Mouse (Mus musculus): ENCODE data around the gene Tmod1. TPM values are rescaled to one million over a fixed set of nuclear protein-coding genes. Genes with fewer than 3 reads are reported as not detected.
A peak's percentile ranks its signal among the peaks of the same experiment; 100 is the strongest.

Gene Tmod1
- 3.6 and 4.7 TPM in 2 replicates for total RNA-seq (2021)
- long read RNA-seq, experiment 1, transcript Tmod1-201 (10 exons, 3,158 nt), result major isoform, 6 of 7 reads
- long read RNA-seq, experiment 1, partial matches to known transcripts, result 1 of 7 reads
- long read RNA-seq, experiment 1, other reads (novel, unspliced or antisense), result 0 of 7 reads
- long read RNA-seq, experiment 2, partial matches to known transcripts, result 0 of 7 reads
- long read RNA-seq, experiment 2, other reads (novel, unspliced or antisense), result 4 of 7 reads

DNA sequence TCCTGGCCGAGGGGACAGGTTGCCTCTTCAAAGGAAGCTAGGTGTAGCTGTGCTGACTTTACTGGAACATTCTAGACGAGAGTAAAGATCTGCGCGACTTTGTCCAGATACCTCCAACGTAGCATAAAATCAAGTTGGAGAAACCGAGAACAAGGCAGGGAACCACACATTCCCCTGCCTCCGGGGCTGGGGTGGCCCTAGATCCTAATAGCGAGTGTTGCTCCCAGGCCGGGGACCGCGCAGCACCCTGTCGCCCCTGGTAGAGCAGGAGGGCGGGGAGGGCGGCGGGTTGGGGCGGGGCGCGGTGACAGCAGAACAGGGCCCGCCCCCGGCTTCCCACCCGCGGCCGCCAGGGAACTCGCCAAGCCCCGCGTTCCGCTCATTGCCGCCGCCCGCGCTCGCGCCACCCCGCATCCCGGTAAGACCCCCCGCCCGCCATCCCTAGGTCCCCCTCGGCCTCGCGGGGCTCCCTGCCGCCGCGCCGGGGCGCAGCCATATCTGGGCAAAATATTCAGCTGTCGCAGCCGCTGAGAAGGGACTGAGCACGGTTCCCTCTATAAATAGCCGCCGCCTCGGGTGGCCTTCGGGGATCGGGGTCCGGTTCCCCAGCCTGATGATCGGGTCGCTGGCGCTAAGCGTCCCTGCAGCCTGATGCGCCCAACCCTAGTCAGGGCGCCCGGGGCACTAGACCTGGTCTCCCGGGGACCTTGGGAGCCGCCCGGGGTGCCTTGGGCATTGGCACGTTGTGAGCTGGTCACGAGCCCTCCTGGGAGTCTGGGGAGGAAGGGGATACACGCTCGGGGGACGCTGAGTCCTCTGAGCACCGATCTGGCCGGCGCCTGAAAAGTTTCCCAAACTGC lies at the start of gene Tmod1:
Gene Tmod1, plus strand, starts transcription at position 44 of the 860 bp plus-strand sequence.
- peak; percentile 75 for DNase-seq

GRCm38 (mm10) chr4:45990427-45991135 lies 48.2 kb upstream of the Tmod1 start:
- no peak for DNase-seq

DNA sequence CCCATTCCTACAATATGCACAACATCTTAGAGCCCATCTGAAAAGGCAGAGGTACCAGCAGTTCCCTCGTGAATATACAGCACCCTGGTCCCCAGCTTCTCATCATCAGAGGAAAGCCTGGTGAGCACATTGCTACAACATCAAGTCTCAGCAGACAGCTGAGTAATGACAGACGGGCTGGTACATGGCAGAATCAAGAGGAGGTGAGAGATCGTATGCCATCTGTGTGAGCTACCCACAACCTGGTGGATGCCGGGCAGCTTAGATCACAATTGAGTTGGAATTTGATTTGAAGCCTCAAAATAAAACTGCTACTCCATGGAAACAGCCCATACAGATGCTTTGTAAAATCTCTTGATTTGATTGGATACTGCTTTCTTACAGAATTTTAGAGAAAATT lies 40.2 kb upstream of the Tmod1 start:
- DNase-seq, result no peak

- no peak for DNase-seq
Observed at GRCm38 (mm10) chr4:46008142-46008793, 30.5 kb upstream of the Tmod1 start.

- DNase-seq, result no peak
Observed at GRCm38 (mm10) chr4:46011698-46012097, 27.0 kb upstream of the Tmod1 start.

GRCm38 (mm10) chr4:46015605-46016004 lies 23.1 kb upstream of the Tmod1 start:
- no peak for DNase-seq

DNA sequence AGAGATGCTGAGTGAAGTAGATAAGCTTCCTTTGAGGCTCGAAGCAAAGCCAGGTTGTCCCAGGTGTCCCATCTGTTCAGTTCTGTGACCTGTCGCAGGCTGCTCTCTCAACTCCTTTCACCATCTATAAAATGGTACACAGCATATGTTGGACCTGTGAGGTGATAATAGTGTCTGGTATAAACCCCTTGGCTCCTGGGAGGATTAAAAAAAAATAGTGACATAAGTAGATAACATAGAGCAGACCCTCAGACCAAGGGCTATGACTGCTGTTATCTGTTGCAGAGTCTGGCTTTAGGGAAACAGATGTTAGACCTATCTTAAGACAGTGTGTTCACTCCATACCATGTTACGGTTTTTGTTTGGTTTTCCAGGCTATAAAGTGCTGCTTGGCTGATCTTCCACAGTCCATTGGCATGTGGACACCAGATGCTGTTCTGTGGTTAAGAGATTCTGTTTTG lies 15.7 kb upstream of the Tmod1 start:
- DNase-seq, result no peak

GRCm38 (mm10) chr4:46025893-46026292 lies 12.8 kb upstream of the Tmod1 start:
- peak; percentile 64 for DNase-seq

- no peak for DNase-seq
Observed at GRCm38 (mm10) chr4:46028224-46028623, 10.5 kb upstream of the Tmod1 start.

GRCm38 (mm10) chr4:46028781-46029180 lies 10.0 kb upstream of the Tmod1 start:
- no peak for DNase-seq

DNA sequence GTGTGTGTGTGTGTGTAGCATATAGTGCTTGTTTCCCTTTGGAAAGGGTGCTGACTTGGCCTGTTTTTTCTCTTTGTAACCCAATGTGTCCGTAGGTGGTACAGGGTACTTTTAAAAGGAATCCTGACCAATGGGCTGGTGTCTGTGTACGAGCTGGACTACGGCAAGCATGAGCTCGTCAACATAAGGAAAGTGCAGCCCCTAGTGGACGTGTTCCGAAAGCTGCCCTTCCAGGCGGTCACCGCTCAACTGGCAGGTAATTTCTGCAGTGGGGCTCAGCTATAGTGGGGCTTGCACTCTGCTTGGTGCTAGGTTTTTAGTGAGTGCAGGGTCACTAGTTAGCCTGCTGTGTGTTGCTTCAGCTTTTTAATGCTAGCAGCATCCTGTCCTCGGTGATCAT lies 9.2 kb upstream of the Tmod1 start:
- peak; percentile 61 for DNase-seq

DNA sequence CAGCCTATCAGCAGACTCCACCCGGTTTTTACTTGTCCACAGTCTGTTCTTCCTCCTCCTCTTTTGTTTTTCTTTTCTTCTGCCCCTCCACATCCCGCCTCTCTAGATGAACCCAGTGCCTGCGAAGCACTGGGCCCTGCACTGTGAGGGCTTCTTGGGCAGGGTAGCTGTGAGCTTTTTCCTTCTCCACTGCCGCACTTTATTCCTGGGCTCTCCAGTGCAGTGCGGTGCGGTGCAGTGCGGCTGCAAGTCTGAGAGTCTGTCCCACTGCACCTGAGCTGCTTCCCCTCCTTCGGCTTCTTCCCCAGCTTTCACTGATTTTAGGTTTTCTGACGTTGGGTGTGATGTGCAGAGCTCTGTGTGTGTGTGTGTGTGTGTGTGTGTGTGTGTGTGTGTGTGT lies 6.3 kb upstream of the Tmod1 start:
- DNase-seq, result no peak

GRCm38 (mm10) chr4:46033197-46033596 lies 5.5 kb upstream of the Tmod1 start:
- no peak for DNase-seq

DNA sequence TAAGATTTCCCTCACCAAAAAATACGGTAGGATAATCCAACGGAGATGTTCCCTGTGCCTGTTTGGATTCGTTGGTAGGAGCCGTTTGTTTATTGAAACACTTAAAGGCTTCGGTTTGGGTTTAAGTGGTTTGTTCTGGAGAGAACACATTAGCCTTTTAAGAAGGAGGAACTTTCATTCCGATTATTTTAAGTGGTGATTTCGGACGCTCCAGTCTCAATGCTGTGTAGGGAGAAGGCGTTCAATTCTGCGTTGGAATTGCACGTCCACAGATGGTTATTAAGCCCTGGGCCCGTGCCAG lies 194 bp upstream of the Tmod1 start:
- DNase-seq, result no peak

- no peak for DNase-seq
Observed at GRCm38 (mm10) chr4:46039899-46040298, 1.2 kb downstream of the Tmod1 start.

GRCm38 (mm10) chr4:46040594-46041192 lies 2.0 kb downstream of the Tmod1 start:
- DNase-seq, result no peak

DNA sequence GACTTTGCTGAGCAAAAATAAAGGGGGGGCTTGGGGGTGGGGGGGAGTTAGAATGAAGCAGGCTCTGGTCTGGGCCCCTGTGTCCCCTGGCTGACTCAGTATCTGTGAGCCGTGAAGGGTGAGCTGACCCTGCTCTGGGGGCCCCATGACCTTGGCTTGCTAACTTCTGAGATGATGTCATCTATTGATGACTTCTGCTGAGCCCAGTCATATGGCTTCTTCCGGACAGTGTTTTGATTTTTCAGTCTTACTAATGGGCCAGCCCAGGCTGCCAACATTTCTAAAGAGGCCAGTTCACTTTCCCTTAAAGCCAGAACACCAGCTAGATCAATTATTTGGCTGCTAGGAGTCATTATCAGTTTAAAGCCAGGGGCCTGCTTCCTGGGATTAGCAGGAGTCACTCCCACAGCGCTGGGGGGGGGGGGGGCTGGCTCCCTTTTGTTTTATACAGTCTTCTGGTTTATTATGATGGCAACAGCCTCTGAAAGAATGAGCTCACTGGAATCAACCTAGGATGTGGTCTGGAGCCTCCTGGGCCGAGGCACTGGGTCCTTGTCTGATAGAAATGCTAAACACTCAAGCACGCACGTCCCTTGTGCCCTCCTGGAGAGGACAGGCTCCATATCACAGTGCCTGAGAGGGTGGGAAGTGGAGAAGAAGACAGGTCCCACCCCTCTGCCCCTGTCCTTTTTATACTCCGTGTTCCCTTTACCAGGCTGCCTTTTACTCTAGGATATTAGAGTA lies 3.2 kb downstream of the Tmod1 start:
- DNase-seq, result peak; percentile 55

- no peak for DNase-seq
Observed at GRCm38 (mm10) chr4:46042505-46042850, 3.7 kb downstream of the Tmod1 start.

DNA sequence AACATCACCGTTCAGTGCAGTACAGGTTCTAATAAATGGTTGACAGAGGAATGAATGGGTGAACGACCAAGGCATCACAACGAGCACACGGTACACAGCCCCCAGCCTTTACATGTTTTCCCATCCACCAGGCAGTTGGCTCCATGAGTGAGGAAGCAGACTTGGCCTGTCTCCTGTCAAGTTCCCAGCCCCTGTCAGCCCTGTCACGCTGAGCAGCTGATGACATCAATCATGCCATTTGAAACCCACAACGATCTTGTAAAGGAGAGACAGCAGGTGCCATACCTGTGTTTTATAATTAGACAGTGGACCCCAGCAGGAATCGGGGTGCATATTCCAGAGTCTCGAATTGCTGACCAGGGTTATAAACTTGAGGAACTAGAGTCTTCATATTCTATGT lies 4.6 kb downstream of the Tmod1 start:
- DNase-seq, result no peak

DNA sequence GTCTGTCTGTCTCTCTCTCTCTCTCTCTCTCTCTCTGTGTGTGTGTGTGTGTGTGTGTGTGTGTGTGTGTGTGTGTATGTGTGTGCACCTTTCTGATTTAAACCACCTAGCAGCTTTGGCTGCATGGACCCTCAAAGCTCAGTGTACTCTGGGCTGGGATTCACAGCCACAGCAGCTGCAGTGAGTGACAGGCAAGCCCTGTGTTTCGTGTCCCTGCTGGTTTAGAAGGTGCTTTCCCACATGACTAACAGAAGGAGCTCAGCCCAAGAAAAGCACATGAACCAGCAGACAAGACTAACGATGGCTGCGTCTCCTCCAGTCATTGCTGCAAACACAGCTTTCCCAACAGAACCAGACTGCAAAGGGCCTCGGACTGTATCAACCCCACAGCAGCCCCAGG lies 9.2 kb downstream of the Tmod1 start:
- no peak for DNase-seq

DNA sequence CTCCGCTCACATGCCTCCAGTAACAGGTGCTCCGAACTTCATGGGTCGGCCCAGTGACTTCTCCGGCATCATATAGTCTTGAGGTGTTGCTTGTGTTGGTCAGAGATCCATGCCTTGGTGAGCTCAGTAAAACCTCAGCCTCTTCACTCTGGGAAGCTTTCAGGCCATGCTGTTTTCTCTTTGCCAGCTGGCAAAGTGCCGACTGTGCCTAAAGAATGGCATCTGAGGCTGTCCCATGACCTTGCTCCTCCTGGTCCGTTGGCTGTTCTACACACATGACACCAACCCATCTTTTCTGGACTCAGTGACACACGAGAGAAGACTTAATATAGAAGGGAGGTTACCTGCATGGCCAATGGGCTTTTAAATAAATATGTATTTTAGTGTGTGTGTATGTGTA lies 9.7 kb downstream of the Tmod1 start:
- peak; percentile 26 for DNase-seq

Measured in adrenal gland, postnatal 14 days (tissue).